8 mouse cellular contexts compared by ENCODE assay signal in the genomic region with DNA sequence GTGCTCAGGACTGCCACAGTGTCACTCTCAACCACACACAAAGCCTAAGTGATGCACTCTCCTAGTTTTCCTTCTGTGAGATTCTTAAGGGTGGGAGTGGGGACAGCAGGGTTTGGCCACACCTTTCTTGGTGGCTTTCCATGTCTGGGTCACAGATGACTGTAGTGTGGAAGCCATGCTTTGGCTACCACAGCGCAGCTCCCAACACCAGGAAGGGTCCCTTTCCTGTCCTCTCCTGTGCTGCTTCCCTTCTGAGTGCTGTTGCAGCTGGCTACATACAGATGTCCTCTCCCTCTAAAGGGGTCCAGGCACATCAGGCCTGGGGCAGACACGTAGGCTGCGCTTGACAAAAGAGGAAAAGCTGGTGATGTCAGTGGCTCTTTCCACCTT. TPM values are rescaled to one million over a fixed set of nuclear protein-coding genes. Genes with fewer than 3 reads are reported as not detected.
DNase-seq lines count a peak whose midpoint lies in the region; ATAC-seq and TF ChIP-seq lines count a peak whose summit lies in the region.

No protein-coding gene starts in this region.

- peaks cover 13% of the 10 kb centered on the region; the same call in 1 of the 2 replicates for H3K36me3 ChIP-seq in kidney, embryonic 16.5 days (ENCODE audit: insufficient read depth, low read length)
- H3K36me3 ChIP-seq in neural tube, embryonic 12.5 days: peaks cover 15% of the 10 kb centered on the region

- TF ChIP-seq CTCF in lung, adult 2 months (IDR thresholded peaks at IDR 0.05; ENCODE audit: insufficient read depth, low read length): no peak

- intact Hi-C loops in left cerebral cortex, postnatal 25 days (cut with DNase I): loop anchor here (2.0 kb wide), 1 partner anchor 37 kb away; a partner anchor contains a TSS

- no peaks in the 10 kb centered on the region for H3K27me3 ChIP-seq in kidney, embryonic 16.5 days (ENCODE audit: insufficient read depth, low read length)
- H3K27me3 ChIP-seq in neural tube, embryonic 12.5 days (replicated peaks): no peaks in the 10 kb centered on the region

- peaks cover 59% of the 10 kb centered on the region for H3K4me1 ChIP-seq in lung, adult 2 months (ENCODE audit: control insufficient read depth, insufficient read depth, low read length)
- peaks cover 56% of the 10 kb centered on the region for H3K4me1 ChIP-seq in kidney, embryonic 16.5 days (ENCODE audit: insufficient read depth, low read length)
- H3K4me1 ChIP-seq in neural tube, embryonic 12.5 days: peaks cover 15% of the 10 kb centered on the region; the same call in 1 of the 2 replicates

- 47% methylated on average over 3 of the region's 3 CpGs for WGBS in lung, adult 2 months
- WGBS in kidney, embryonic 16.5 days: 59% methylated on average over 3 of the region's 3 CpGs
- 82% methylated on average over 3 of the region's 3 CpGs for WGBS in neural tube, embryonic 12.5 days

- peak overlapping the region; percentile 56 for H3K9ac ChIP-seq in kidney, embryonic 16.5 days (replicated peaks; ENCODE audit: low read length)
- 0 out of 2 replicates have a peak overlapping the region, but pooled peaks have one; percentile 26 for H3K9ac ChIP-seq in neural tube, embryonic 12.5 days

- peak; percentile 83 for DNase-seq in lung, postnatal 10 days
- DNase-seq in lung, adult 2 months: no peak
- peak; percentile 49 to 83 for DNase-seq in heart, adult 9 months (ENCODE audit: low spot score in 2 of 2)
- no peak for DNase-seq in left cerebral cortex, postnatal 25 days (ENCODE audit: low spot score in 2 of 2)
- DNase-seq in frontal cortex, adult 2 months (ENCODE audit: extremely low spot score in 1 of 2, low spot score in 1 of 2): no peak

- TF ChIP-seq POLR2A in lung, adult 2 months (IDR thresholded peaks at IDR 0.05; ENCODE audit: borderline replicate concordance, extremely low read depth, low read depth, low read length): no peak

- ATAC-seq in kidney, embryonic 16.5 days (ENCODE audit: low FRiP score, low TSS enrichment): peak; percentile 43
- no peak for ATAC-seq in neural tube, embryonic 12.5 days (ENCODE audit: low FRiP score, low read depth)
- ATAC-seq in activated CD4-positive, CD25-positive, alpha-beta regulatory T cell, adult 4 months: no peak

- H3K4me2 ChIP-seq in kidney, embryonic 16.5 days (replicated peaks; ENCODE audit: low read depth, low read length): peak overlapping the region; percentile 31; the same call in 1 of the 2 replicates
- H3K4me2 ChIP-seq in neural tube, embryonic 12.5 days (replicated peaks): no peak overlapping the region

- no peak overlapping the region for H3K4me3 ChIP-seq in lung, adult 2 months (replicated peaks; ENCODE audit: extremely low read depth, low read depth, low read length)
- no peak overlapping the region for H3K4me3 ChIP-seq in kidney, embryonic 16.5 days (ENCODE audit: low read length)
- H3K4me3 ChIP-seq in neural tube, embryonic 12.5 days: no peak overlapping the region

- peak overlapping the region; percentile 98 for H3K27ac ChIP-seq in kidney, embryonic 16.5 days (ENCODE audit: low read length)
- peak overlapping the region; percentile 34 for H3K27ac ChIP-seq in neural tube, embryonic 12.5 days

- H3K9me3 ChIP-seq in kidney, embryonic 16.5 days (ENCODE audit: low read length): no peaks in the 10 kb centered on the region
- no peaks in the 10 kb centered on the region for H3K9me3 ChIP-seq in neural tube, embryonic 12.5 days

RNA-seq across cellular contexts. Expression of a gene that starts 36.6 kb away (rescaled TPM):
- 53.4 and 58.9 TPM in 2 replicates for polyA plus RNA-seq in lung, adult 2 months (2012; rRNA removed)
- 27.1 and 29.8 TPM in 2 replicates for polyA plus RNA-seq in kidney, embryonic 16.5 days (2015; fragmentation: Nextera tagmentation; extraction: Ambion mirVana)
- 15.1 and 16.1 TPM in 2 replicates for polyA plus RNA-seq in neural tube, embryonic 12.5 days (2016; fragmentation: Nextera tagmentation; extraction: Ambion mirVana)
- 1 to 10 TPM; 6.1 to 9.0 TPM for polyA plus RNA-seq in activated CD4-positive, CD25-positive, alpha-beta regulatory T cell, adult 4 months (2017; shearing (Covaris generic))
- total RNA-seq in left cerebral cortex, postnatal 25 days (2021): 10 to 100 TPM in 1 of 2 experiments, 1 to 10 TPM in 1; 9.5 to 10.7 TPM
- polyA plus RNA-seq in frontal cortex, adult 2 months (2012; rRNA removed): 18.5 and 19.9 TPM in 2 replicates

RNA-seq across cellular contexts. Expression of a gene that starts 38.0 kb away (rescaled TPM):
- polyA plus RNA-seq in lung, adult 2 months (2012; rRNA removed): 0.05 TPM in 1 of 2 replicates, not detected in the other
- polyA plus RNA-seq in kidney, embryonic 16.5 days (2015; fragmentation: Nextera tagmentation; extraction: Ambion mirVana): 0.21 and 0.30 TPM in 2 replicates
- 0.51 and 0.56 TPM in 2 replicates for polyA plus RNA-seq in neural tube, embryonic 12.5 days (2016; fragmentation: Nextera tagmentation; extraction: Ambion mirVana)
- polyA plus RNA-seq in activated CD4-positive, CD25-positive, alpha-beta regulatory T cell, adult 4 months (2017; shearing (Covaris generic)): under 1 TPM; 0.24 to 0.30 TPM
- total RNA-seq in left cerebral cortex, postnatal 25 days (2021): 1 to 10 TPM; 1.6 to 1.9 TPM
- 1.5 and 1.7 TPM in 2 replicates for polyA plus RNA-seq in frontal cortex, adult 2 months (2012; rRNA removed)

RNA-seq across cellular contexts. Expression of a gene that starts 38.8 kb away (rescaled TPM):
- 68.1 and 76.5 TPM in 2 replicates for polyA plus RNA-seq in lung, adult 2 months (2012; rRNA removed)
- polyA plus RNA-seq in kidney, embryonic 16.5 days (2015; fragmentation: Nextera tagmentation; extraction: Ambion mirVana): 62.2 and 67.5 TPM in 2 replicates
- polyA plus RNA-seq in neural tube, embryonic 12.5 days (2016; fragmentation: Nextera tagmentation; extraction: Ambion mirVana): 77.0 and 80.6 TPM in 2 replicates
- polyA plus RNA-seq in activated CD4-positive, CD25-positive, alpha-beta regulatory T cell, adult 4 months (2017; shearing (Covaris generic)): 1 to 10 TPM; 3.9 to 7.4 TPM
- total RNA-seq in left cerebral cortex, postnatal 25 days (2021): 10 to 100 TPM; 87.0 to 95.3 TPM
- 163 and 182 TPM in 2 replicates for polyA plus RNA-seq in frontal cortex, adult 2 months (2012; rRNA removed)

RNA-seq across cellular contexts. Expression of a gene that starts 59.0 kb away (rescaled TPM):
- polyA plus RNA-seq in lung, adult 2 months (2012; rRNA removed): 1,026 and 1,059 TPM in 2 replicates
- polyA plus RNA-seq in kidney, embryonic 16.5 days (2015; fragmentation: Nextera tagmentation; extraction: Ambion mirVana): 634 and 653 TPM in 2 replicates
- polyA plus RNA-seq in neural tube, embryonic 12.5 days (2016; fragmentation: Nextera tagmentation; extraction: Ambion mirVana): 245 and 247 TPM in 2 replicates
- polyA plus RNA-seq in activated CD4-positive, CD25-positive, alpha-beta regulatory T cell, adult 4 months (2017; shearing (Covaris generic)): 1,000 to 10,000 TPM in 1 of 2 experiments, 100 to 1,000 TPM in 1; 855 to 1,076 TPM
- 100 to 1,000 TPM; 331 to 338 TPM for total RNA-seq in left cerebral cortex, postnatal 25 days (2021)
- 365 and 368 TPM in 2 replicates for polyA plus RNA-seq in frontal cortex, adult 2 months (2012; rRNA removed)

Comparison
In these comparisons a context has a peak if more than half of its experiments do, and no peak if none do; other contexts are left out.
1. DNase-seq: peak in lung, postnatal 10 days (single experiment) and heart, adult 9 months (2 of 2); none in lung, adult 2 months (single experiment), left cerebral cortex, postnatal 25 days (0 of 2) and frontal cortex, adult 2 months (0 of 2).